20 mouse cellular contexts compared by ENCODE assay signal in genomic region chr13:98665240-98665639, GRCm38 (mm10). TPM values are rescaled to one million over a fixed set of nuclear protein-coding genes. Genes with fewer than 3 reads are reported as not detected.
A peak's percentile ranks its signal among the peaks of the same experiment; 100 is the strongest.
DNase-seq lines count a peak whose midpoint lies in the region; ATAC-seq and TF ChIP-seq lines count a peak whose summit lies in the region.
"Had no signal": no experiment of that assay in that cellular context is flagged by ENCODE, and none has a peak within 500 bp of the region (broad histone marks: within the 10 kb centered on the region; RNA-seq: fewer than 3 reads in every experiment).

No protein-coding gene starts in this region.

- no peak for TF ChIP-seq POLR2A in lung, adult 2 months (IDR thresholded peaks at IDR 0.05; ENCODE audit: borderline replicate concordance, extremely low read depth, low read depth, low read length)

- H3K4me3 ChIP-seq in lung, adult 2 months (replicated peaks; ENCODE audit: extremely low read depth, low read depth, low read length): no peak overlapping the region
- no peak overlapping the region for H3K4me3 ChIP-seq in lung, postnatal 0 days (ENCODE audit: low read depth, low read length)
- no peak overlapping the region for H3K4me3 ChIP-seq in forebrain, embryonic 11.5 days (ENCODE audit: low read depth, low read length)
- H3K4me3 ChIP-seq: embryonic facial prominence, embryonic 12.5 days; forebrain, embryonic 12.5 days; heart, embryonic 10.5 days; hindbrain, embryonic 15.5 days had no signal

- WGBS in lung, adult 2 months: 70% methylated on average over 10 of the region's 10 CpGs
- 59% methylated on average over 10 of the region's 10 CpGs for WGBS in lung, postnatal 0 days
- WGBS in forebrain, embryonic 11.5 days: 92% methylated on average over 10 of the region's 10 CpGs

- peak; percentile 24 to 46 for DNase-seq in lung, adult 18-20 months
- DNase-seq in lung, adult 2 months: no peak
- peak; percentile 91 for DNase-seq in lung, postnatal 0 days (ENCODE audit: low spot score)
- peak; percentile 69 for DNase-seq in lung, postnatal 36 days
- DNase-seq in forebrain, embryonic 11.5 days (ENCODE audit: low spot score): no peak
- DNase-seq in MN1 (ENCODE audit: low spot score): no peak
- DNase-seq: adrenal gland, postnatal 14 days; cerebellum, adult 11-12 months; cerebellum, adult 9-10 months; cerebellum, postnatal 25 days; gastrocnemius, postnatal 14 days; heart, postnatal 36 days had no signal

- H3K36me3 ChIP-seq in lung, postnatal 0 days (ENCODE audit: insufficient read depth, low read length): no peaks in the 10 kb centered on the region
- H3K36me3 ChIP-seq in forebrain, embryonic 11.5 days (ENCODE audit: control insufficient read depth, insufficient read depth, low read length): no peaks in the 10 kb centered on the region
- H3K36me3 ChIP-seq: embryonic facial prominence, embryonic 12.5 days; forebrain, embryonic 12.5 days; heart, embryonic 10.5 days; hindbrain, embryonic 15.5 days had no signal

- peak overlapping the region; percentile 16; the same call in 1 of the 2 replicates for H3K27ac ChIP-seq in lung, postnatal 0 days (ENCODE audit: low read length)
- no peak overlapping the region for H3K27ac ChIP-seq in forebrain, embryonic 11.5 days (ENCODE audit: low read depth, low read length)
- H3K27ac ChIP-seq: embryonic facial prominence, embryonic 12.5 days; forebrain, embryonic 12.5 days; heart, embryonic 10.5 days; hindbrain, embryonic 15.5 days had no signal

- no peak overlapping the region for H3K4me2 ChIP-seq in lung, postnatal 0 days (replicated peaks; ENCODE audit: low read depth, low read length)
- H3K4me2 ChIP-seq in forebrain, embryonic 11.5 days (ENCODE audit: low read depth, low read length, severe bottlenecking): no peak overlapping the region
- H3K4me2 ChIP-seq: embryonic facial prominence, embryonic 12.5 days; forebrain, embryonic 12.5 days; hindbrain, embryonic 15.5 days had no signal

- H3K27me3 ChIP-seq in lung, postnatal 0 days (replicated peaks; ENCODE audit: insufficient read depth, low read length): no peaks in the 10 kb centered on the region
- H3K27me3 ChIP-seq in forebrain, embryonic 11.5 days (ENCODE audit: control insufficient read depth, insufficient read depth, low read length): no peaks in the 10 kb centered on the region
- H3K27me3 ChIP-seq: embryonic facial prominence, embryonic 12.5 days; forebrain, embryonic 12.5 days; hindbrain, embryonic 15.5 days had no signal

- peak; percentile 66; the same call in 1 of the 2 replicates for TF ChIP-seq EP300 in lung, postnatal 0 days (IDR thresholded peaks at IDR 0.05)

- H3K4me1 ChIP-seq in lung, adult 2 months (ENCODE audit: control insufficient read depth, insufficient read depth, low read length): no peaks in the 10 kb centered on the region
- no peaks in the 10 kb centered on the region for H3K4me1 ChIP-seq in lung, postnatal 0 days (ENCODE audit: insufficient read depth, low read depth, low read length)
- no peaks in the 10 kb centered on the region for H3K4me1 ChIP-seq in forebrain, embryonic 11.5 days (replicated peaks; ENCODE audit: control insufficient read depth, insufficient read depth, low read length)
- H3K4me1 ChIP-seq: embryonic facial prominence, embryonic 12.5 days; forebrain, embryonic 12.5 days; hindbrain, embryonic 15.5 days had no signal

- peak; percentile 95 for ATAC-seq in lung, postnatal 0 days
- ATAC-seq in forebrain, embryonic 11.5 days (replicated peaks; ENCODE audit: low FRiP score): no peak
- ATAC-seq: forebrain, embryonic 16.5 days had no signal

- no peak overlapping the region for H3K9ac ChIP-seq in lung, postnatal 0 days (replicated peaks; ENCODE audit: low read depth)
- H3K9ac ChIP-seq in forebrain, embryonic 11.5 days (ENCODE audit: low read length): no peak overlapping the region
- H3K9ac ChIP-seq: embryonic facial prominence, embryonic 12.5 days; forebrain, embryonic 12.5 days; hindbrain, embryonic 15.5 days had no signal

- no peaks in the 10 kb centered on the region for H3K9me3 ChIP-seq in lung, postnatal 0 days (ENCODE audit: low read length)
- H3K9me3 ChIP-seq in forebrain, embryonic 11.5 days (ENCODE audit: control insufficient read depth, low read length): no peaks in the 10 kb centered on the region
- H3K9me3 ChIP-seq: embryonic facial prominence, embryonic 12.5 days; forebrain, embryonic 12.5 days; heart, embryonic 10.5 days; hindbrain, embryonic 15.5 days had no signal

- no peak for TF ChIP-seq CTCF in lung, adult 2 months (IDR thresholded peaks at IDR 0.05; ENCODE audit: insufficient read depth, low read length)
- no peak for TF ChIP-seq CTCF in lung, postnatal 0 days (IDR thresholded peaks at IDR 0.05)

RNA-seq across cellular contexts. Expression of gene Tmem174, which starts 28.0 kb away (rescaled TPM):
- polyA plus RNA-seq in lung, adult 2 months (2012; rRNA removed): not detected in 2 replicates
- polyA plus RNA-seq in lung, postnatal 0 days (2015; fragmentation: Nextera tagmentation; extraction: Ambion mirVana): 0.05 TPM in 1 of 2 replicates, not detected in the other
- polyA plus RNA-seq in forebrain, embryonic 11.5 days (2014; fragmentation: Nextera tagmentation; extraction: Ambion mirVana): not detected in 2 replicates
- polyA plus RNA-seq: embryonic facial prominence, embryonic 12.5 days; forebrain, embryonic 12.5 days; forebrain, embryonic 16.5 days; gonadal fat pad, adult 2 months; heart, embryonic 16.5 days; hindbrain, embryonic 11.5 days; hindbrain, embryonic 15.5 days had no signal

RNA-seq across cellular contexts. Expression of gene Tmem171, which starts 29.4 kb away (rescaled TPM):
- polyA plus RNA-seq in lung, adult 2 months (2012; rRNA removed): 3.6 and 6.6 TPM in 2 replicates
- polyA plus RNA-seq in lung, postnatal 0 days (2015; fragmentation: Nextera tagmentation; extraction: Ambion mirVana): 20.1 and 22.1 TPM in 2 replicates
- polyA plus RNA-seq in forebrain, embryonic 11.5 days (2014; fragmentation: Nextera tagmentation; extraction: Ambion mirVana): not detected in 2 replicates
- polyA plus RNA-seq: embryonic facial prominence, embryonic 12.5 days; forebrain, embryonic 12.5 days; forebrain, embryonic 16.5 days; hindbrain, embryonic 11.5 days; hindbrain, embryonic 15.5 days had no signal

Comparison
In these comparisons a context has a peak if more than half of its experiments do, and no peak if none do; other contexts are left out.
1. DNase-seq: peak in lung, adult 18-20 months (2 of 2), lung, postnatal 0 days (single experiment) and lung, postnatal 36 days (single experiment); none in lung, adult 2 months (single experiment), forebrain, embryonic 11.5 days (single experiment) and MN1 (single experiment).